Mouse (Mus musculus): ENCODE results near the gene C130026I21Rik. TPM values are rescaled to one million over a fixed set of nuclear protein-coding genes. Genes with fewer than 3 reads are reported as not detected.
A peak's percentile ranks its signal among the peaks of the same experiment; 100 is the strongest.
"Not testable (repeated sequence)": the region's sequence is repeated elsewhere in the genome, so short reads cannot be mapped to it uniquely, and the experiment has no call there.

Gene C130026I21Rik
- polyA plus RNA-seq, 1 experiment from 2014 or later = not detected

- not testable (repeated sequence) for H3K9me3 ChIP-seq (replicated peaks; ENCODE audit: control insufficient read depth, low read length); DNase-seq (ENCODE audit: low spot score); H3K4me3 ChIP-seq (ENCODE audit: low read depth, low read length); H3K9ac ChIP-seq (replicated peaks; ENCODE audit: low read length); H3K4me1 ChIP-seq (ENCODE audit: control insufficient read depth, insufficient read depth, low read length); H3K27me3 ChIP-seq (ENCODE audit: control insufficient read depth, insufficient read depth, low read length); H3K27ac ChIP-seq (replicated peaks; ENCODE audit: low read depth, low read length); H3K4me2 ChIP-seq (ENCODE audit: low read depth, low read length); ATAC-seq (replicated peaks; ENCODE audit: insufficient number of reproducible peaks, low FRiP score, low TSS enrichment, low read depth); H3K36me3 ChIP-seq (replicated peaks; ENCODE audit: control insufficient read depth, insufficient read depth, low read depth, low read length)
- 62% methylated on average over 4 of the region's 6 CpGs for WGBS
These were observed 152.8 kb downstream of the C130026I21Rik start for GRCm38 (mm10) chr1:85117537-85117936.

GRCm38 (mm10) chr1:85114666-85115402 lies 155.5 kb downstream of the C130026I21Rik start:
- H3K27me3 ChIP-seq (ENCODE audit: control insufficient read depth, insufficient read depth, low read length); DNase-seq (ENCODE audit: low spot score); H3K4me1 ChIP-seq (ENCODE audit: control insufficient read depth, insufficient read depth, low read length); H3K9ac ChIP-seq (replicated peaks; ENCODE audit: low read length); H3K27ac ChIP-seq (replicated peaks; ENCODE audit: low read depth, low read length); ATAC-seq (replicated peaks; ENCODE audit: insufficient number of reproducible peaks, low FRiP score, low TSS enrichment, low read depth); H3K4me3 ChIP-seq (ENCODE audit: low read depth, low read length); H3K4me2 ChIP-seq (ENCODE audit: low read depth, low read length); H3K36me3 ChIP-seq (replicated peaks; ENCODE audit: control insufficient read depth, insufficient read depth, low read depth, low read length); H3K9me3 ChIP-seq (replicated peaks; ENCODE audit: control insufficient read depth, low read length): not testable (repeated sequence)
- WGBS = 53% methylated on average over 6 of the region's 6 CpGs

- ATAC-seq (replicated peaks; ENCODE audit: insufficient number of reproducible peaks, low FRiP score, low TSS enrichment, low read depth) = peak; percentile 62; the same call in 1 of the 2 replicates
- H3K4me2 ChIP-seq (ENCODE audit: low read depth, low read length); H3K9me3 ChIP-seq (replicated peaks; ENCODE audit: control insufficient read depth, low read length); H3K4me3 ChIP-seq (ENCODE audit: low read depth, low read length); H3K9ac ChIP-seq (replicated peaks; ENCODE audit: low read length); H3K4me1 ChIP-seq (ENCODE audit: control insufficient read depth, insufficient read depth, low read length); H3K27ac ChIP-seq (replicated peaks; ENCODE audit: low read depth, low read length); H3K27me3 ChIP-seq (ENCODE audit: control insufficient read depth, insufficient read depth, low read length); DNase-seq (ENCODE audit: low spot score); H3K36me3 ChIP-seq (replicated peaks; ENCODE audit: control insufficient read depth, insufficient read depth, low read depth, low read length): not testable (repeated sequence)
- 75% methylated on average over 3 of the region's 3 CpGs for WGBS
These were observed 156.3 kb downstream of the C130026I21Rik start for GRCm38 (mm10) chr1:85114078-85114477.

GRCm38 (mm10) chr1:85112889-85113288 lies 157.5 kb downstream of the C130026I21Rik start:
- not testable (repeated sequence) for H3K4me2 ChIP-seq (ENCODE audit: low read depth, low read length); H3K4me1 ChIP-seq (ENCODE audit: control insufficient read depth, insufficient read depth, low read length); H3K4me3 ChIP-seq (ENCODE audit: low read depth, low read length); DNase-seq (ENCODE audit: low spot score); ATAC-seq (replicated peaks; ENCODE audit: insufficient number of reproducible peaks, low FRiP score, low TSS enrichment, low read depth); H3K27ac ChIP-seq (replicated peaks; ENCODE audit: low read depth, low read length); H3K36me3 ChIP-seq (replicated peaks; ENCODE audit: control insufficient read depth, insufficient read depth, low read depth, low read length); H3K27me3 ChIP-seq (ENCODE audit: control insufficient read depth, insufficient read depth, low read length); H3K9me3 ChIP-seq (replicated peaks; ENCODE audit: control insufficient read depth, low read length); H3K9ac ChIP-seq (replicated peaks; ENCODE audit: low read length)
- whole genome bisulfite sequencing = 71% methylated on average over 2 of the region's 5 CpGs

GRCm38 (mm10) chr1:85112266-85112665 lies 158.1 kb downstream of the C130026I21Rik start:
- WGBS = 84% methylated on average over 7 of the region's 7 CpGs
- not testable (repeated sequence) for ATAC-seq (replicated peaks; ENCODE audit: insufficient number of reproducible peaks, low FRiP score, low TSS enrichment, low read depth); H3K9me3 ChIP-seq (replicated peaks; ENCODE audit: control insufficient read depth, low read length); H3K4me3 ChIP-seq (ENCODE audit: low read depth, low read length); H3K27ac ChIP-seq (replicated peaks; ENCODE audit: low read depth, low read length); H3K4me1 ChIP-seq (ENCODE audit: control insufficient read depth, insufficient read depth, low read length); H3K27me3 ChIP-seq (ENCODE audit: control insufficient read depth, insufficient read depth, low read length); DNase-seq (ENCODE audit: low spot score); H3K36me3 ChIP-seq (replicated peaks; ENCODE audit: control insufficient read depth, insufficient read depth, low read depth, low read length); H3K4me2 ChIP-seq (ENCODE audit: low read depth, low read length); H3K9ac ChIP-seq (replicated peaks; ENCODE audit: low read length)

- ATAC-seq (replicated peaks; ENCODE audit: insufficient number of reproducible peaks, low FRiP score, low TSS enrichment, low read depth); H3K4me2 ChIP-seq (ENCODE audit: low read depth, low read length); H3K4me1 ChIP-seq (ENCODE audit: control insufficient read depth, insufficient read depth, low read length); H3K9me3 ChIP-seq (replicated peaks; ENCODE audit: control insufficient read depth, low read length); H3K4me3 ChIP-seq (ENCODE audit: low read depth, low read length); H3K9ac ChIP-seq (replicated peaks; ENCODE audit: low read length); DNase-seq (ENCODE audit: low spot score); H3K27me3 ChIP-seq (ENCODE audit: control insufficient read depth, insufficient read depth, low read length); H3K36me3 ChIP-seq (replicated peaks; ENCODE audit: control insufficient read depth, insufficient read depth, low read depth, low read length); H3K27ac ChIP-seq (replicated peaks; ENCODE audit: low read depth, low read length): not testable (repeated sequence)
- WGBS = 72% methylated on average over 9 of the region's 10 CpGs
These were observed 158.8 kb downstream of the C130026I21Rik start for GRCm38 (mm10) chr1:85111572-85111971.

GRCm38 (mm10) chr1:85110876-85111275 lies 159.5 kb downstream of the C130026I21Rik start:
- H3K4me1 ChIP-seq (ENCODE audit: control insufficient read depth, insufficient read depth, low read length); H3K4me2 ChIP-seq (ENCODE audit: low read depth, low read length); DNase-seq (ENCODE audit: low spot score); ATAC-seq (replicated peaks; ENCODE audit: insufficient number of reproducible peaks, low FRiP score, low TSS enrichment, low read depth); H3K9ac ChIP-seq (replicated peaks; ENCODE audit: low read length); H3K27ac ChIP-seq (replicated peaks; ENCODE audit: low read depth, low read length); H3K9me3 ChIP-seq (replicated peaks; ENCODE audit: control insufficient read depth, low read length); H3K36me3 ChIP-seq (replicated peaks; ENCODE audit: control insufficient read depth, insufficient read depth, low read depth, low read length); H3K27me3 ChIP-seq (ENCODE audit: control insufficient read depth, insufficient read depth, low read length); H3K4me3 ChIP-seq (ENCODE audit: low read depth, low read length): not testable (repeated sequence)
- WGBS = 85% methylated on average over 2 of the region's 3 CpGs

GRCm38 (mm10) chr1:85109753-85110152 lies 160.6 kb downstream of the C130026I21Rik start, which contains the start of gene A530032D15Rik:
A530032D15Rik (minus strand) TSS chr1:85109853.
- H3K9me3 ChIP-seq (replicated peaks; ENCODE audit: control insufficient read depth, low read length); H3K9ac ChIP-seq (replicated peaks; ENCODE audit: low read length); H3K4me2 ChIP-seq (ENCODE audit: low read depth, low read length); H3K4me3 ChIP-seq (ENCODE audit: low read depth, low read length); ATAC-seq (replicated peaks; ENCODE audit: insufficient number of reproducible peaks, low FRiP score, low TSS enrichment, low read depth); H3K36me3 ChIP-seq (replicated peaks; ENCODE audit: control insufficient read depth, insufficient read depth, low read depth, low read length); H3K27ac ChIP-seq (replicated peaks; ENCODE audit: low read depth, low read length); H3K27me3 ChIP-seq (ENCODE audit: control insufficient read depth, insufficient read depth, low read length); H3K4me1 ChIP-seq (ENCODE audit: control insufficient read depth, insufficient read depth, low read length); DNase-seq (ENCODE audit: low spot score): not testable (repeated sequence)
- WGBS = no CpG with 5 or more reads among the region's 7 CpGs

Measured in embryonic facial prominence, embryonic 11.5 days (tissue).